Mouse (Mus musculus) cerebellum, postnatal 36 days (tissue): ENCODE measurements around the gene Ptpn14.

Experiments
- DNase-seq, 2 experiments: peaks; one replicate each; pipeline ENCODE4 v3.0.0; 2021 to 2022; ENCODE audit warnings: mixed read lengths in 2 of 2

Gene Ptpn14

GRCm38 (mm10) chr1:189869651-189870270 lies 141.7 kb downstream of the Ptpn14 start:
- no peak for DNase-seq

- DNase-seq, result no peak
Observed at GRCm38 (mm10) chr1:189870539-189870938, 142.5 kb downstream of the Ptpn14 start.

GRCm38 (mm10) chr1:189871625-189872024 lies 143.6 kb downstream of the Ptpn14 start:
- no peak for DNase-seq

GRCm38 (mm10) chr1:189872050-189872449 lies 144.0 kb downstream of the Ptpn14 start:
- DNase-seq, result no peak

GRCm38 (mm10) chr1:189873591-189873990 lies 145.5 kb downstream of the Ptpn14 start:
- no peak for DNase-seq

- DNase-seq, result no peak
Observed at GRCm38 (mm10) chr1:189875439-189875861, 147.4 kb downstream of the Ptpn14 start.

- no peak for DNase-seq
Observed at GRCm38 (mm10) chr1:189876162-189876561, 148.1 kb downstream of the Ptpn14 start.

GRCm38 (mm10) chr1:189879212-189879611 lies 151.1 kb downstream of the Ptpn14 start:
- no peak for DNase-seq

- peak; percentile 45 to 62 for DNase-seq
Observed at GRCm38 (mm10) chr1:189879965-189880364, 151.9 kb downstream of the Ptpn14 start.

GRCm38 (mm10) chr1:189880745-189881144 lies 152.7 kb downstream of the Ptpn14 start:
- peak in 1 of 2 experiments; percentile 38 for DNase-seq

- DNase-seq, result peak in 1 of 2 experiments; percentile 55
Observed at GRCm38 (mm10) chr1:189882886-189883285, 154.8 kb downstream of the Ptpn14 start.

- DNase-seq, result peak in 1 of 2 experiments; percentile 61
Observed at GRCm38 (mm10) chr1:189883531-189884170, 155.6 kb downstream of the Ptpn14 start.

- DNase-seq, result peak; percentile 82 to 85
Observed at GRCm38 (mm10) chr1:189884951-189885350, 156.9 kb downstream of the Ptpn14 start.

GRCm38 (mm10) chr1:189885975-189886374 lies 157.9 kb downstream of the Ptpn14 start:
- no peak for DNase-seq

GRCm38 (mm10) chr1:189887518-189887917 lies 159.4 kb downstream of the Ptpn14 start:
- peak; percentile 78 to 80 for DNase-seq

- DNase-seq, result no peak
Observed at GRCm38 (mm10) chr1:189888749-189889148, 160.7 kb downstream of the Ptpn14 start.

- no peak for DNase-seq
Observed at GRCm38 (mm10) chr1:189894191-189894590, 166.1 kb downstream of the Ptpn14 start.

GRCm38 (mm10) chr1:189897861-189898260 lies 169.8 kb downstream of the Ptpn14 start:
- no peak for DNase-seq

- no peak for DNase-seq
Observed at GRCm38 (mm10) chr1:189898708-189899107, 170.6 kb downstream of the Ptpn14 start.

GRCm38 (mm10) chr1:189899526-189899925 lies 171.5 kb downstream of the Ptpn14 start:
- DNase-seq, result no peak

- no peak for DNase-seq
Observed at GRCm38 (mm10) chr1:189902413-189902812, 174.3 kb downstream of the Ptpn14 start.

GRCm38 (mm10) chr1:189903169-189903568 lies 175.1 kb downstream of the Ptpn14 start:
- no peak for DNase-seq

- DNase-seq, result no peak
Observed at GRCm38 (mm10) chr1:189910685-189911345, 182.7 kb downstream of the Ptpn14 start.
